ENCODE assay signal across 9 mouse cellular contexts in genomic region chr2:172215508-172216162, GRCm38 (mm10). TPM values are rescaled to one million over a fixed set of nuclear protein-coding genes. Genes with fewer than 3 reads are reported as not detected.
DNase-seq lines count a peak whose midpoint lies in the region; ATAC-seq and TF ChIP-seq lines count a peak whose summit lies in the region.
"Had no signal": no experiment of that assay in that cellular context is flagged by ENCODE, and none has a peak within 500 bp of the region (broad histone marks: within the 10 kb centered on the region; RNA-seq: fewer than 3 reads in every experiment).

No protein-coding gene starts in this region.

- H3K27ac ChIP-seq in hindbrain, embryonic 10.5 days, result no peak overlapping the region
- H3K27ac ChIP-seq in hindbrain, embryonic 12.5 days, result no peak overlapping the region
- no peak overlapping the region for H3K27ac ChIP-seq in embryonic fibroblast, embryonic 13.5 days (ENCODE audit: insufficient read depth, low read length)

- H3K79me2 ChIP-seq in C2C12 (ENCODE audit: control insufficient read depth, insufficient read depth), result no peaks in the 10 kb centered on the region

- TF ChIP-seq CTCF in C2C12 (IDR thresholded peaks at IDR 0.05; ENCODE audit: control insufficient read depth, insufficient read depth, insufficient read length), result peak; percentile 19
- peak; percentile 87 for TF ChIP-seq CTCF in brain, embryonic 14.5 days (IDR thresholded peaks at IDR 0.05; ENCODE audit: borderline replicate concordance, extremely low read depth, insufficient read depth, insufficient read length)
- TF ChIP-seq CTCF in embryonic fibroblast, embryonic 13.5 days (IDR thresholded peaks at IDR 0.05; ENCODE audit: borderline replicate concordance, insufficient read depth, low read length), result peak; percentile 43; the same call in 1 of the 2 replicates

- TF ChIP-seq POLR2A in brain, embryonic 14.5 days (IDR thresholded peaks at IDR 0.05; ENCODE audit: borderline replicate concordance, extremely low read depth, insufficient read depth, insufficient read length, poor library complexity, severe bottlenecking), result no peak
- no peak for TF ChIP-seq POLR2A in embryonic fibroblast, embryonic 13.5 days (IDR thresholded peaks at IDR 0.05; ENCODE audit: low read depth, low read length)

- no peaks in the 10 kb centered on the region for H3K36me3 ChIP-seq in hindbrain, embryonic 10.5 days
- H3K36me3 ChIP-seq in hindbrain, embryonic 12.5 days, result no peaks in the 10 kb centered on the region
- no peaks in the 10 kb centered on the region for H3K36me3 ChIP-seq in C2C12 (ENCODE audit: control insufficient read depth, insufficient read depth)

- H3K27me3 ChIP-seq in hindbrain, embryonic 10.5 days (ENCODE audit: insufficient read depth, poor library complexity, severe bottlenecking), result no peaks in the 10 kb centered on the region
- no peaks in the 10 kb centered on the region for H3K27me3 ChIP-seq in hindbrain, embryonic 12.5 days
- H3K27me3 ChIP-seq in C2C12 (ENCODE audit: control insufficient read depth, insufficient read depth, insufficient read length), result no peaks in the 10 kb centered on the region

- peak; percentile 65 for DNase-seq in hindbrain, embryonic 10.5 days (ENCODE audit: low spot score)
- DNase-seq in brain, embryonic 14.5 days (ENCODE audit: low read depth), result peak; percentile 95
- peak; percentile 70 for DNase-seq in kidney, postnatal 10 days
- DNase-seq in lung, postnatal 36 days, result peak; percentile 71
- peak; percentile 50 for DNase-seq in thymus, postnatal 4 days

- no peaks in the 10 kb centered on the region for H3K9me3 ChIP-seq in hindbrain, embryonic 10.5 days
- H3K9me3 ChIP-seq in hindbrain, embryonic 12.5 days (replicated peaks), result no peaks in the 10 kb centered on the region

- no peak overlapping the region for H3K4me2 ChIP-seq in hindbrain, embryonic 12.5 days (replicated peaks)

- no peak overlapping the region for H3K9ac ChIP-seq in hindbrain, embryonic 12.5 days

- no peak for ATAC-seq in hindbrain, embryonic 12.5 days (ENCODE audit: low FRiP score)

- no peak overlapping the region for H3K4me3 ChIP-seq in hindbrain, embryonic 10.5 days
- H3K4me3 ChIP-seq in hindbrain, embryonic 12.5 days, result no peak overlapping the region
- no peak overlapping the region for H3K4me3 ChIP-seq in C2C12 (ENCODE audit: insufficient read depth, poor library complexity, severe bottlenecking)
- H3K4me3 ChIP-seq in embryonic fibroblast, embryonic 13.5 days (ENCODE audit: insufficient read depth, low read length), result no peak overlapping the region

- WGBS in hindbrain, embryonic 10.5 days, result 43% methylated on average over 11 of the region's 11 CpGs
- whole genome bisulfite sequencing in hindbrain, embryonic 12.5 days, result 41% methylated on average over 11 of the region's 11 CpGs

- H3ac ChIP-seq in C2C12 (ENCODE audit: control insufficient read depth, insufficient read length, low read depth), result no peak overlapping the region

- H3K4me1 ChIP-seq in hindbrain, embryonic 10.5 days (replicated peaks), result no peaks in the 10 kb centered on the region
- no peaks in the 10 kb centered on the region for H3K4me1 ChIP-seq in hindbrain, embryonic 12.5 days
- no peaks in the 10 kb centered on the region for H3K4me1 ChIP-seq in embryonic fibroblast, embryonic 13.5 days (ENCODE audit: control insufficient read depth, insufficient read depth, low read length)

- no peaks in the 10 kb centered on the region for H3K79me3 ChIP-seq in C2C12 (ENCODE audit: low read depth)

TF ChIP-seq in C2C12, 6 proteins besides CTCF, POLR2A, EP300 and RAD21:
- TF ChIP-seq MYOD1 (IDR thresholded peaks at IDR 0.05; ENCODE audit: control insufficient read depth, insufficient read length, low read depth) (no peak), MYOG (IDR thresholded peaks at IDR 0.05; ENCODE audit: control insufficient read depth, extremely low read depth, insufficient read length) (no peak), FOSL1 (IDR thresholded peaks at IDR 0.05; ENCODE audit: insufficient read depth, low read length, poor library complexity, severe bottlenecking) (no peak), USF1 (IDR thresholded peaks at IDR 0.05; ENCODE audit: low read depth) (no peak), CEBPB (IDR thresholded peaks at IDR 0.05; ENCODE audit: low read depth) (no peak), MAX (IDR thresholded peaks at IDR 0.05) (no peak)
TF ChIP-seq in C2C12: peak in this region for 0.

RNA-seq across cellular contexts. Expression of gene Mc3r, which starts 32.7 kb away (rescaled TPM):
- not detected in 2 replicates for polyA plus RNA-seq in hindbrain, embryonic 10.5 days (2016; fragmentation: Nextera tagmentation; extraction: Ambion mirVana)
- polyA plus RNA-seq in hindbrain, embryonic 12.5 days (2016; fragmentation: Nextera tagmentation; extraction: Ambion mirVana), result not detected in 2 replicates
- polyA plus RNA-seq in C2C12 (2012; fragmentation: generic; extraction: Trizol), result 0.01 TPM
- 0.29 and 0.39 TPM in 2 replicates for polyA plus RNA-seq in brain, embryonic 14.5 days (2012; rRNA removed)
- polyA plus RNA-seq in embryonic fibroblast, embryonic 13.5 days (2011; ENCODE audit: insufficient read length, low read depth, missing spikeins), result 0.19 TPM in 1 of 2 replicates, not detected in the other
- polyA plus RNA-seq: lung, embryonic 16.5 days had no signal

Comparison
In these comparisons a context has a peak if more than half of its experiments do, and no peak if none do; other contexts are left out.
1. CTCF ChIP-seq: peak in every context shown above with its lines; median percentile 87 in brain, embryonic 14.5 days; 43 in embryonic fibroblast, embryonic 13.5 days; 19 in C2C12.